Mouse (Mus musculus) embryo, embryonic 10 days (tissue): ENCODE results near the gene Cd36.

Source experiments
- DNase-seq: peaks from one replicate; pipeline ENCODE4 v3.0.0-alpha.2; 2015; ENCODE audit warnings: low spot score

The Cd36 gene

GRCm38 (mm10) chr5:17858399-17858798 is 30.2 kb downstream of the Cd36 start:
- no peak for DNase-seq

DNA sequence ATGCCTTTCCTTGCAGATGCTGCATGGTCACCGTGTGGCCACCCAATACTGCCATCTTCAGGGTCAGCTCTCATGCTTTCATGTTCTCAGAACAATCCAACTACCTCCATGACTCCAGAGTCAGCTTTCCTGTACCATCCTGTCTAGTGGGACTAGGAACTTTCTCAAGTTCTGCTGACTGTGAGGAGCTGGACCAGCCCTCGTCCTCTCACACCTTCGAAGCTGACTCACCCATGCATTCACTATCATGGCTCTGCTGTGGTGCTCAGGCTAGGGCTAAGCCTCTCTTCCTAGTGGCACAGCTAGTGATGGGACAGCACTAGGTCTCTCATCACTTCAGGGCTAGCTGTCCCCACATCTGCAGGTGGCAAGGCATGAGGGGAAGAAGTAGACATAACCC is 30.7 kb downstream of the Cd36 start:
- DNase-seq: no peak

- no peak for DNase-seq
Observed at GRCm38 (mm10) chr5:17857262-17857661, 31.3 kb downstream of the Cd36 start.

- DNase-seq: no peak
Observed at GRCm38 (mm10) chr5:17854127-17854923, 34.3 kb downstream of the Cd36 start.

DNA sequence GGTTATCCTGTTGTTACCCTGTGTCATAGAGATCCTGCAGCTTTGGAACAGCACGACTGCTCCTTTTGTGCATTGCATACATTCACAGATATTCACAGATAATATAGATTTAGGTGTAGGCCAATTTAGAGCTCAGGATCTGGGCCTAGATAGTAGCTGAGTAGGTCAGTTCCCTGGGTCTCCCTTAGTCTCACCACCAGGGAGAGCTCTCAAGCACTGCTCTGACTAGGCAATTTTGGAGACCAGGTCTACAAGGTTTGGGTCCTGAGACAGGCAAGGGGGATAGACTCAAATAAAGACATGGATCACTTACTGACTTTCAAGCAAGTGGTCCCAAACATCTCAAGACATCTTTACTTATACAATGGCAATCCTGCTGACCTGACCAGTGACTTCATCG is 38.0 kb downstream of the Cd36 start:
- DNase-seq: no peak

DNA sequence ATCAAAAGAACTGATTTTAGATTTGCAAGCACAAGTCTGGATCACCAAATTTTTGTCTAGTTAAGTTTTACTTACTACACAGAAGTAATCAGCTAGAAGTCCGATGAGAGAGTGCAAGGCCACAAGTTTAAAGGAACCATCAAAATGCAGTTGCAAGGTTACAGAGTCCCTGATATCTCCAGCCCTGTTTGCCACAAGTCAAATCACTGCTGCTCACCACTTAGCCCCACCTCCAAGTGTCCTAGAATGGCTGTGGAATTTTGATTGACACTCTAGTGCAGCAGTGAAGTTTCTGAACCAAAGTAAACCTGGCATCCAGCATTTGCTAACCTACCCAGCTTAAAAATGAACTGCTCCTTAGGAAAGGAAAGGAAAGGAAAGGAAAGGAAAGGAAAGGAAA is 39.0 kb downstream of the Cd36 start:
- DNase-seq: peak; percentile 31

DNA sequence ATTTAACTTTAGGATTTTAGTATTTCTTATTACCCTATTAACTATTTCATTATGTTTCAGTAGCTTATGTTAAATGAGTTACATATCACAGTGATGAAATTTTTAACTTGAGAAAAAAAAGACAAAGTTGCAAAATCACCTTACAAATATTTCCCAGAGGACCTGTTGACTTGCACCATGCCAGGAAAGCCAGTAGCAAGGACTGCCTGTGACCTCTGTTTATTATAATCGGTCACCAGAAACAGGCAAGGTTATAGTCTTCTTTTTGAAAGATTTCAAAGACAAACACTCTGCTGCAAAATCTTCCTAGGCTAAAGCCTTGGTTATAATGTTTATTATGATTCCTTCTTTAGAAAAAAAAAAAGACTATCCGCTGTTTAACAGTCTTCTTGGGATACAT is 39.9 kb downstream of the Cd36 start:
- no peak for DNase-seq

GRCm38 (mm10) chr5:17848267-17848666 is 40.3 kb downstream of the Cd36 start:
- no peak for DNase-seq

DNA sequence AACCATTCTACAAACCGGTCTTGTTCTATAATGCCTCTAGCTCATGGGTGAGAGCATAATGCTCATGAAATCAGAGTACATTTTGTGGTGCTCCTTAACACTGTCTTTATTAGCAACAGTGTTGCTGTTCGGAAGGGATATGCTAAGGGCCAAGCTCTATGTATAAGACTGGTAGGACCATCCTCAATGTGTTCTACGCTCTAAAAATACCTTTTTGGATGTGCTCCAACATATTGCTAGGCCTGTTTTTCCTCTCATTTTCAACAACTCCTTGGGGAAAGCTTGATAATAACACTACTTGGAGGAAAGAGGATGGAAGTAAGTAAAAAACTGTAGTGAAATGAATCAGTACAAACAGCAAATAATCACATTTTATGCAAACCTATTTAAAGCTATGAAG is 44.7 kb downstream of the Cd36 start:
- no peak for DNase-seq

GRCm38 (mm10) chr5:17843316-17843715 is 45.3 kb downstream of the Cd36 start:
- DNase-seq: no peak

DNA sequence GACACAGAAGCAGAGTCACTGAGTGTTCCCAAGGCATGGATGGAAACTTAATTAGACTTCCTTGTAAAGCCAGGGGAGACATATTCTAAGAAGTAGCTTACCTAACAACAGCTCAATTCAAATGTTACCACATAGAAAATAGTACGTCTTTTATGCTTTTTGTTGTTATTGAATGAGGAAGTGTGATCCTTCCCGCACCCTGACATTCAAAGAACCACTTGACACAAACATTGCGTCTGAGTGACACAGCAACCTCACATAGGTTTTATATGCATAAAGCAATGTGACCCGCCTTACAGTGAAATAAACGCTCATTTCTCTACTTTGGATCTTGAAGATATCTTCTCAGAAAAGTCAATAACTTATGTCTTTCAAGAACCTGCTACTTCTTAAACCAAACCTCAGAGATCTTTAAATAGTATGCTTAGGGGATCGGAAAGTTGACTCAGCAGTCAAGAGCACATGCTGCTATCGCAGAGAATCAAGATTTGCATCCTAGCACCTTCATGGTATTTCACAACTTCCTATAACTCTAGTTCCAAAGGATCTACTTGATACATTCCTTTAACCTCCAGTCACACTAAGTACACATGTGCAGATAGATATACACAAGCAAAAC is 46.4 kb downstream of the Cd36 start:
- DNase-seq: no peak

GRCm38 (mm10) chr5:17839549-17839948 is 49.1 kb downstream of the Cd36 start:
- DNase-seq: no peak

GRCm38 (mm10) chr5:17836408-17836807 is 52.2 kb downstream of the Cd36 start:
- DNase-seq: no peak

- no peak for DNase-seq
Observed at GRCm38 (mm10) chr5:17835302-17836097, 53.1 kb downstream of the Cd36 start.

DNA sequence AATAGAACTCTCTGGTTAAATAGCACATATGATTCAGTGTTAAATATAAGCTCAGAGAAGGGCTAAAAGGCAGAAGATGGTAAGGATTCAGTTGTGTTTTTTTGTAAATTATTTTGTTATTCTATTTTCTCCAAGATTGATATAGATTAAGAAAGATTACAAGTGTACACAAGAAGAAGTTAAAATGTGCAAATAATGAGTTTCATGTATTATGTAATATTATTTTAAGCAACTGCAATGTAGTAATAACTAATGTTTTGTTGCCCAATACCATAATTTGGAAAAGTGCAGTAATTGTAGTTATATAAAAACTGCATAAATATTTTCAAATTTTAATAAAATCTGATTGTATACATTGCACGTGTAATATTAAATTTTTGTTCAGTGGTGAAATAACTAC is 54.8 kb downstream of the Cd36 start:
- no peak for DNase-seq

DNA sequence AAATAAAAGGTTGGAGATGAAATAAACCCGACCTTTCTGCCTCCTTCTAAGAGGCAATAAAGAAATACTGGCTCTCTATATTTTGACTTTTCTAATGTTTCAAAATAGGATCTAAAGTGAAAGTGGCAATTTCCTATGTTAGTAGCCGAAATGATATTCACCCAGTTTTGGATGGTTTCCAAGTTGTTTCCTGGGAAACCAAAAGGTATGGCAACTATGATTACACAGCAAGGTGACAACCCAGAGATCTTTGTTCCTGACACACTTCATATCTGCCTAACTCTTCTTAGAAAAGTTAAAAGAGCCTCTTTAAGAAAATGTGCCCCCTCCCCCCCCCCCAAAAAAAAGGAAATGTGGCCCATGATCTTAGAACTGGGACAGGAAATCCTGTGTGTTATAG is 58.1 kb downstream of the Cd36 start:
- no peak for DNase-seq

GRCm38 (mm10) chr5:17828713-17829544 is 59.7 kb downstream of the Cd36 start:
- DNase-seq: no peak

GRCm38 (mm10) chr5:17821395-17821794 is 67.2 kb downstream of the Cd36 start:
- no peak for DNase-seq

DNA sequence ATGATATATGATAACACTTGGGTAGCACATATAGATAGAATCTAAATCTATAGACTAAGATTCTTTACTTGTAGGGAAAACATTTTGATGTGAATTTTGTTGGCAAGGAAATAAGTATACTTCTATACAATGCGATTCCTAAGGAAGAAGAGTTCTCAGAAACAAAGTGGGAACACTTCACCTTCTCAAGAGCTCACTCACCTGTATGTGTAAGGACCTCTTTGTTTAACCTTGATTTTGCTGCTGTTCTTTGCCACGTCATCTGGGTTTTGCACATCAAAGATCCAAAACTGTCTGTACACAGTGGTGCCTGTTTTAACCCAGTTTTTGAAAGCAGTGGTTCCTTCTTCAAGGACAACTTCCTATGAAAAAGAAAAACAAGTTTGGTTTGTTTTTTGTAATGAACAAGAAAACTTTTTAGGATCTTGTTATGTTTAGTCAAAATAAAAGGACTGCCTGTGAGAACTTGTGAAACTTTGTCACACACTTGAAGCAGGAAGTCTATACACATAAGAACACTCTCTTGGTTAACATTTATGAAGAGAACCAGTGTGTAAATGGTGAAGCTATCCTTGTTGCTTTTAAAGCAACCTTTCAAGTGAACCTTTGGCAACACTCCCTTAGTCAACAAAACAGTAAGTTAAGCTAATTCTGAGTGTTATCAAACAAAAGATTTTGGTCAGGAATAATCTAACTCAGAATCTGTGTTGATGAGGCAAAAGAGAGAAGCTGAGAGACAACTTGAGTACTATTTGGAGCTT is 68.2 kb downstream of the Cd36 start:
- no peak for DNase-seq

DNA sequence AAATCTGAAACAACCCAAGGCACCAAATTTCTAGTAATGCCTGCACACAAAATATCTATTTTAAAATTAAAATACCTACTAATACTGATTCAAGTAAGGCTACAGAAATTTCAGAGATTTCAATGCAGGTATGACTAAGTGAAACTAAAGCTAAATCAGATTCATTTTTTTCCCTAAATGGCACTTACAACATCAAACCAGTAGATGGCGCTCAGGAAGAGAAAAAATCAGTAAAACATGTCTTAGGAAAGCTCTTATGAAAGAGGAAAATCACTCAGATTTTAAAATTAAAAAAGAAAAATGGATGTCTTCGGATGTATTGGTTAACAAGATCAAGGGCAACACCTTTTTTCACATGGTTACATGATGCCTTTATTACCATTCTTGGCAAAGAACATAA is 72.4 kb downstream of the Cd36 start:
- peak; percentile 18 for DNase-seq

- DNase-seq: no peak
Observed at GRCm38 (mm10) chr5:17810336-17810735, 78.3 kb downstream of the Cd36 start.
